Mouse (Mus musculus): ENCODE measurements around the gene Zp3.
A peak's percentile ranks its signal among the peaks of the same experiment; 100 is the strongest.

The Zp3 gene

DNA sequence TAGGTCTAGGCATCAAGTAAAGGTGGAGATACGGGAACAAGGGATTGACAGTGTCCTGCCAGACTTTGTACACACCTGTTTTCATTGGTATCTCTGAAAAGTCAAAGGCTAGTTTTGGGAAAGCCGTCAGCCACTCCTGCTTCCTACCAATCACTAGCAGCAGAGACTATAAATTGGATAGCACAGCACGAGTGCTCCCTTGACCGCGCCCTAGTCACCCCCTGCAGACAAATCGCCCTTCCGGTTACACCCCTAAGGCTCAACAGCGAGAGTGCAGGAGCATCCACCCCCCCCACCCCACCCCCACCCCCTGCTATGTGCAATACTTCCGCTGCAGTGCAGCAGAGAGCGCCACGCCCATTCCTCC is 17.8 kb upstream of the Zp3 start:
- DNase-seq (ENCODE audit: low spot score) = no peak

DNA sequence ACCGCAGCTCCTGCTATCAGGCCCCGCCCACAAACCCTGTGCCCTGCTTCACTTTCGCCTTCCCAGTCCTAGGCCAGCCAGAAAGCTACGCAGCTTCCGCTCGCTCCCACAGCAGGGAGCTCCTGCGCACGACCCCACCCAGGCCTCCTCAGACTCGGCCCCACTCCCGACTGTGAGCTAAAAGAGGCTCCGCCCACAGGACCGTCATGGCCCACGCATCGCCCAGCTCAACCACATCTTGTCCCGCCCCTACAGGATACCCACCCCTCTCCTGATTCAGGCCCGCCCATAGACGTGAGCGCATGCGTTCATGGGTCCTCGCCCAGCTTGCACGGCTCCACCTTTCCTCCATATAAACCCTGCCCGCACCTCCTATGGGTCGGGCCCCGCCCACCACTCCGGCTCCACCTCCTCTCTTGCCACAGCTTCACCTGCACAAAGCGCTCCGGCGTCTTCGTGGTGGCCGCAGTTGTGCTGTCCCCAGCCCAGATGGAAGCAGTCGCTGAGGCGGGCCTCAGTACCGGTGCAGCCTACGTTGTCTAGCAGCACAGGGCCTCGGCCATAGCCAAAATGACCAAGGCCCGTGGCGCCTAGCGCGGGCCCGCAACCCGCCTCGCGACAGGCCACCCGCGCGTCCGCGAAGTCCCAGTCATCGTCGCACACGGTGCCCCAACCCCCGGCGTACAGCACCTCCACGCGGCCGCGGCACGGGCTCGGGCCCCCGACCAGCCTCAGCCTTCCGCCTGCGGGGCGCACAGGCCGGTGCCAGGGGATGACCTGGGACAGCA is 17.2 kb upstream of the Zp3 start:
- peak; percentile 100 for DNase-seq (ENCODE audit: low spot score)

DNA sequence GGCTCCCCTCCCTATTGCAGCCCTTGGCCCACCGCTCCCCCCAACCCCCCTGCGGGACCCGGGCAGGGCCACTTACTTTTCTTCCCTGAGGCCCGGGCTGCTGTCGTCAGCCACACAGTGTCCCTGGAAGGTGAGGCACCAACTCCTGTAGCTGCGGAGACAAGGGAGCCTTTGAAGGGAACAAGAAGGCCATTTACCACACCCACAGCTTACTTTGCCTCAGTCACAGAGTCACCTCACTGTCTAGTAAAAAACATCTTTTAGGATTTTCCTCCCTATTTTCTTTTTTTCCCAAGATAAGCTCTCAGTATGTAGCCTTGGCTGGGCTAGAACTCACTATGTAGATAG is 16.6 kb upstream of the Zp3 start:
- no peak for DNase-seq (ENCODE audit: low spot score)

DNA sequence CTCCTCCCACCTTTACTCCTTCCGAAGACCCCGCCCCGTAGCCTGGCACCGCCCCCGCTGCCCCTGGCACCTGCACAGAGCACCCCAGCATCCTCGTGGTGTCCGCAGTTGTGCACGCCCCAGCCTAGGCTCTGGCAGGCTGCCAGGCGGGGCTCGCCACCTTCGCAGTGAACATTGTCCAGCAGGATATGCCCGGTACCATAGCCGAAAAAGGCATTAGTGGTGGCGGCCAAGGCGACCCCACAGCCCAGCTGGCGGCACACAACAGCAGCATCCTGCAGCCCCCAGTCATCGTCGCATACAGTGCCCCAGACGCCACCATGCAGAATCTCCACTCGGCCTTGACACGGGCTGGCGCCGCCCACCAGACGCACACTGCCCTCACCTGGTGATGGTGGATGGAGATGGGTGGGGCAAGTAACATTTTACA is 14.4 kb upstream of the Zp3 start:
- no peak for DNase-seq (ENCODE audit: low spot score)

DNA sequence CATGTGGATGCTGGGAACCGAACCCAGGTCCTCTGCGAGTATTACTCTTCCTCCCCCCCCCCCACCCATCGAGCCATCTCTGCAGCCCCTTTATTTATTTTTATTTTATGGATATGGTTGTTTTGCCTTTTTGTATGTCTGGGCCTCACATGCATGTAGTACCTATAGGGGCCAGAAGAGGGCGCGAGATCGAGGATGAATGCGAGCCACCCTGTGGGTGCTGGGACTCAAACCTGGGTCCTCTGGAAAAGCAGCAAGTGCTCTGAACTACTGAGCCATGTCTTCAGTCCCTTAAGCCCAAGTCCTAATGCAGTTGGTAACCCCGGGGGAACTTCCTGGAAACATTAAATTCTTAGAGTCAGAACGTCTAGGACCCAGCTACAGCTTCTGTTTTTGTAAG is 13.0 kb upstream of the Zp3 start:
- DNase-seq (ENCODE audit: low spot score) = peak; percentile 38

DNA sequence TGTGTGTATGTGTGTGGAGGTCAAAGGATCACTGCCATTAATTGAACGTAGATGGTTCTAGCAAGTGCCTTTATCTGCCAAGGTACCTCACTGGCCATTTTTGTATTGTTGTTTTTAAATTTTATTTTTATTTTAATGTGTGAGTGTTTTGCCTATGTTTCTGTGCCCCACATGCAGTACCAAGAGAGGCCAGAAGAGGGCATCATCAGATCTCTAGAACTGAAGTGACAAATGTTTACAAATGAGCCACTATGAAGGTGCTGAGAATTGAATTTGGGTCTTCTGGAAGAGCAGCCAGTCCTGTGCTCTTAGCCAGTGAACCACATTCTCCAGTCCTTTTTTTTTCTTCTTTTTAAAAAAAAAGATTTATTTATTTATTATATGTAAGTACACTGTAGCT is 11.1 kb upstream of the Zp3 start:
- peak; percentile 64 for DNase-seq (ENCODE audit: low spot score)

DNA sequence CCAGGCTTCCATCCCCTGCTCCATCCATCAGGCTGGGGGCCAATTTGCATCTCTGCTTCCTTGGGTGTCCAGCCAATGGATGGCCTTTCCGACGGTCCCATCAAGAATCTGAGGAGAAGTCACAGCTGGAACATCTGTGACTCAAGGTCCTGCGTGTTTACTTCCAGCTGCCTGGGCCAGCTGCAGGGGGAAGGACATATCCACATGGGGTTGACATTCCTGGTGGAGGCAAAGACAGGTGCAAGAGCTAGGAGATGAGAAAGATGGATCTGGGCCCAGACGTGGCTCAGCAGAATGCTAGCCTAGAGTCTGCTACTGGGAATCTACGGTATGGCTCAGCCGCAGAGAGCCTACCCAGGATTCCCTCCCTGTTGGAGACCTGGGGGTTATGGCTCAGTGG is 9.7 kb upstream of the Zp3 start:
- no peak for DNase-seq (ENCODE audit: low spot score)

DNA sequence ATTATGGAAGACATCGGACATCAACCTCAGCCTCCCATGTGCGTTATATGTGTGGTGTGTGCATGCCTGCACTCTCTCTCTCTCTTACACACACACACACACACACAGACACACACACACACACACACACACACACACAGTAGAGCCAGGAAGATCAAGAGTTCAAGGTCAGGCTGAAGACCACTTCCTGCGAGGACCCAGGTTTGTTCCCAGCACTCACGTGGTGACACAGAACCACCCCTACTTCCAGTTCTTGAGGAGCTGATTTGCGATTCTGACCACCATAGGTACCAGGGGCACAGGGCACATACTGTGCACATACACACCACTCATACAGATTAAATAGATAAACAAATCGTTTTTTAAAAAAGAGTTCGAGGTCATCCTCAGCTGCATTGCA is 8.0 kb upstream of the Zp3 start:
- DNase-seq (ENCODE audit: low spot score) = no peak

DNA sequence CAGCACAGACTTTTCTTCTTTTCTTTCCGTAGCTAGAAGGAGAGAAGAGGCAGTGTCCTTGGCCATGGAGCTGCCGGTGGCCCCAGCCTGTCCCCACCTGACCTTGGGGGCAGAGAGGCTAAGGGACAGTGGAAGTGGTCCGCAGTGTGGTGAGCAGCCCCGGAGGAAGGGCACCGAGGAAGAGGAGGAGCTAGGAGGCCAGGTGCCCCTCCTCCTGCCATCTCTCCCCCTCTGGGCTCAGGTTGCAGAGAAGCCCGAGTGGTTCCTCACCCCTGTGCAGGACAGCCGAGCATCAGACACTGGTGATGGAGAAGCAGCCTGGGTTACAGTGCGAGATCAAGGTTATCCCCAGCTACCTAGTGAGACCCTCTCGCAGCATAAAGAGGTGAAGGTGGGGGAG is 5.5 kb upstream of the Zp3 start, which contains the start of gene Ssc4d:
Gene Ssc4d, minus strand, starts transcription at position 167 of the 400 bp plus-strand sequence.
- DNase-seq (ENCODE audit: low spot score) = no peak

DNA sequence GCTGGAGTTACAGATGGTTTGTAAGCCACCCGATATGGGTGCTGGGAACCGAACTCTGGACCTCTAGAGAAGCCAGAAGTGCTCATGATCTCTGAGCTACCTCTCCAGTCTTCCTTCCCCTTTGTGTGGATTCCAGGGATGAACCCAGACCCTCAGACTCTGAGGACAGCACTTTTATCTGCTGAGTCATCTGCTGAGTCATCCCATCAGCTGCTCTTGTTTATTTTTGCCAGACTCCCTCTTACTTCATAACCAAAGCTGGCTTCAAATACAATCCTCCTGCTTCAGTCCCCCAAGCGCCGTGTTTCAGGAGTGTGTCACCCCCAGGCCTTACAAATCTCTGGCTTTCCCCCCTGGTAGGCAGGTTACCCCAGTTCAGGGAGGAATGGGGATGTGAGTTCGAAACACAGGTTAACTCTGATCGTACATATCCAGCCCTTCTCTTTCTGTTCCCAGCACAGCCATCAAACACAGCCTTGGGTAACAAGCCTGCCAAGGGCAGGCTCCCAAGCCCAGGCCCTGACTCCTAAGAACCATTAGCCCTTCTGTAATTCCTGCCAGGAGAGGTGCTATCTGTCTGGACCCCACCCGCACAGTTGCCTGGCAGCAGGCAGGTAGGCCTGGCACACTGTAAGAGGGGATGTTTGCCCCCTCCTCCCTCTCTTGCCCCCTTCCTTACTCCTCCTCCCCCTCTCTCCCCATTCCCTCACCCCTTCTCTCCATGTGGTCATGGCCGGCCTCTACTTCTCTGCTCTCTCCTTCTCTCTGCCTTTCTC is 3.8 kb upstream of the Zp3 start:
- DNase-seq (ENCODE audit: low spot score) = no peak

DNA sequence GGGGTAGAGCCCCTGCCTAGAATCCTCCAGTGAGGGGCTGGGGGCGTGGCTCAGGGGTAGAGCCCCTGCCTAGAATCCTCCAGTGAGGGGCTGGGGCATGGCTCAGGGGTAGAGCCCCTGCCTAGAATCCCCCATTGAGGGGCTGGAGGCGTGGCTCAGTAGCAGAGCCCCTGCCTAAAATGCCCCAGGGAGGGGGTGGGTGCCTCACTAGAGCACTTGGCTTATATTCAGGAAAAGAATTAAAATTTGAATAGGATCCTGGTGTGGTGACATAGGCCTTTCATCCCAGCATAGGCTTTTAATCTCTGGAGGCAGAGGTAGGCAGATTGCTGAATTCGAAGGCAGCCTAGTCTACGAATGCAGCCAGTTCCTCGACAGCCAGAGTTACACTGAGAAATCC is 518 bp upstream of the Zp3 start:
- no peak for DNase-seq (ENCODE audit: low spot score)

DNA sequence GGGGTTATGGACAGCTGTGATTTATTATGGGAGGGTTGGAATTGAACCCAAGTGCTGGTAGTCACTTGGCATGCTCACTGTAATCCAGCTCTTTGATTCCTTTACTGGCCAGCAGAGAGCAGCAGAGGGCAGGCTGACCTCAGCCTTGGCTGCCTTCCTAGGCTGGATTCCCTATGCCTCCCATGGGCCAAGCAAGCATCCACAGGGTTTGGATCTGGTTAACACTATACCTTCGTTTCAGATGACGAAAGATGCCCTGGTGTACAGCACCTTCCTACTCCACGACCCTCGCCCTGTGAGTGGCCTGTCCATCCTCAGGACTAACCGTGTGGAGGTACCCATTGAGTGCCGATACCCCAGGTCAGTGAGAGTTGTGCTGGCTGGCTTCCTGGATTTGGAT is 2.5 kb downstream of the Zp3 start:
- no peak for DNase-seq (ENCODE audit: low spot score)

DNA sequence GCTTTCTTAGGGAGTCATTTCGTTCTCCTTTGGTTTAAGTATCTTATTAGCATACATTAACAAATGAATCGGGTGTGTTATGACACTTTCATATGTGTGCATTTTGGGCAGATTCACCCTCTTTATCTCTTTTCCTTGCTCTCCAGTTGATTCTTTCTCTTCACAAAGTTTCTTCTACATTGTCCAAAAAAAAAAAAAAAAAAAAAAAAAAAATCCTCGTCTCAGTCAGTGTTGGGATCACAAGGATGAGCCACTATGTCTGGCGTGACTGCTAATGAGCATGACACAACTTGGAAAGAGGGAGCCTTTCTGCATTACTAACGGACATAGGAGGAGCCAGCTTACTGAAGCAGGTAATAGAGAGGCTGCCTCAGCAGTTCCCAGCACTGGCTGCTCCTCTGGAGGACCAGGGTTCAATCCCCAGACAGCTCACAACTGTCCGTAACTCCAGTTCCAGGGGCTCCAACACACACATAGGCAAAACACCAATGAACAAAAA is 4.7 kb downstream of the Zp3 start:
- no peak for DNase-seq (ENCODE audit: low spot score)

DNA sequence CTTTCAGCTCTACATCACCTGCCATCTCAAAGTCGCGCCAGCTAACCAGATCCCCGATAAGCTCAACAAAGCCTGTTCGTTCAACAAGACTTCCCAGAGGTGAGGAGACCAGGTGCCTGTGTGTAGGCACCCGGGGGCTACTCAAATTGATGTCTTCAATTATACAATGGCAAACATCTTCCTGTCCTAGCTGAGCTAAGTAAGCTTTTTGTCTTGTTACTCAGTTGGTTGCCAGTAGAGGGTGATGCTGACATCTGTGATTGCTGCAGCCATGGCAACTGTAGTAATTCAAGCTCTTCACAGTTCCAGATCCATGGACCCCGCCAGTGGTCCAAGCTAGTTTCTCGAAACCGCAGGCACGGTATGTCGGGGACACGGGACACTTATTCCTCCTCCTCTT is 7.3 kb downstream of the Zp3 start:
- DNase-seq (ENCODE audit: low spot score) = no peak

DNA sequence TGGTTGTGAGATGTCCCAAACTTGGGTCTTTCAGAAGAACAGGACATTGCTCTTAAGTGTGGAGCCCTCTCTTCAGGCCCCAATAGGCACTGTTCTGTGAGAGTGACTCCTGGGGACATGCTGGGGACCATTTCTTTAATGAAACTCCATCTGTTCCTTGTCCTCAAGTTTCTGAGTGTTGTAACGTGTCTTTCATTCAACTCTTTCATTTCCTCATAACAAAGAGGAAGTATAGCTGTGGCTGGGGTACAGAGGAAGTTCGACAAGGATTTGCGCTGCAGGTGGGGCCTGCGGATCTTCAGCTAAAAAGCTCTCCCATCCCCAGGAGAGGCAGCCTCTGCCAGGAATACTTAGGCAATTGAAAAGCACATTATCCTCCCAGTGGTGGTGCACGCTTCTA is 10.7 kb downstream of the Zp3 start:
- DNase-seq (ENCODE audit: low spot score) = no peak

DNA sequence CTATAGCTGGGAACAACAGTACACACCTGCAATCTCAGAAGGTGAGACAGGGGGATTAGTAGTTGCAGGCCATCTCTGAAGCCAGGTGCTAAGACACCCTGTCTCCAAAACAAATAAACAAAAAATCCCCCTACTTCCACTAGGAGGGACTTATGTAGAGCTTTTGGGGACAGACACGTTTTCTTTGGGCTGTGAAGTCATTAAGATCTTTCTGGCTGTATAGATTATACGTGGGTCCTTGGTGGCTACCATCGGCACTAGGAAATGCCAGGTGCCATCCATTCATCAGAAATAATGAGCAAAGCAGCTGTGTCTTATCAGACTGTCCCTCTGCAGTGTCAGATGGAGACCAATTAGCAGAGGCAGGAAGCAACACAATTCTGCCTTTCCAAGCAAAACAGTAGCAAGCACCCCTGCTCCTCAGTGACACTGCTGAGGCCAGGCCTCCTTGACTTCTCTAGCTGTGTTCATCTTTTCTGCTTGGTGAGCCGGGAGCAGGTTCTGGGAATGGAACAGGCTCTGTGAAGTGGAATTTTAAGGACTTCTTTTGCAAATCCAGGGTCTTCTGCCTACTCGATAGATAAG is 13.6 kb downstream of the Zp3 start:
- no peak for DNase-seq (ENCODE audit: low spot score)

DNA sequence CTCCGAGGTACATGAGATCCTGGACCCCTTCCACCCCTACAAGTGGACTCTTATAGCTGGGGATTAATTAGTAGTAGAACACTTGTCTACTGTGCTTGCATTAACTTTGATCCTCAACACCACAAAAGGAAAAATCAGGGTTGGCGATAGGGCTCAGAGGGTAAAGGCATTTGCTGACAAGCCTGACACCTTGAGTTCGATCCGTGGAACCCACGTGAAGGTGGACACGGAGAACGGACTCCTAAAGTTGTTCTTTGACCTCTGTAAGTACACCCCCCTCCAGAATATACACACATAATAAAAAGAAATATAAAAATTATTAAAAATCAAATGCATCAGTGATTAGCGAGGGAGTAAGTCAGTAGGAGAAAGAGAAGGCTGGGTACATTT is 14.4 kb downstream of the Zp3 start:
- no peak for DNase-seq (ENCODE audit: low spot score)

DNA sequence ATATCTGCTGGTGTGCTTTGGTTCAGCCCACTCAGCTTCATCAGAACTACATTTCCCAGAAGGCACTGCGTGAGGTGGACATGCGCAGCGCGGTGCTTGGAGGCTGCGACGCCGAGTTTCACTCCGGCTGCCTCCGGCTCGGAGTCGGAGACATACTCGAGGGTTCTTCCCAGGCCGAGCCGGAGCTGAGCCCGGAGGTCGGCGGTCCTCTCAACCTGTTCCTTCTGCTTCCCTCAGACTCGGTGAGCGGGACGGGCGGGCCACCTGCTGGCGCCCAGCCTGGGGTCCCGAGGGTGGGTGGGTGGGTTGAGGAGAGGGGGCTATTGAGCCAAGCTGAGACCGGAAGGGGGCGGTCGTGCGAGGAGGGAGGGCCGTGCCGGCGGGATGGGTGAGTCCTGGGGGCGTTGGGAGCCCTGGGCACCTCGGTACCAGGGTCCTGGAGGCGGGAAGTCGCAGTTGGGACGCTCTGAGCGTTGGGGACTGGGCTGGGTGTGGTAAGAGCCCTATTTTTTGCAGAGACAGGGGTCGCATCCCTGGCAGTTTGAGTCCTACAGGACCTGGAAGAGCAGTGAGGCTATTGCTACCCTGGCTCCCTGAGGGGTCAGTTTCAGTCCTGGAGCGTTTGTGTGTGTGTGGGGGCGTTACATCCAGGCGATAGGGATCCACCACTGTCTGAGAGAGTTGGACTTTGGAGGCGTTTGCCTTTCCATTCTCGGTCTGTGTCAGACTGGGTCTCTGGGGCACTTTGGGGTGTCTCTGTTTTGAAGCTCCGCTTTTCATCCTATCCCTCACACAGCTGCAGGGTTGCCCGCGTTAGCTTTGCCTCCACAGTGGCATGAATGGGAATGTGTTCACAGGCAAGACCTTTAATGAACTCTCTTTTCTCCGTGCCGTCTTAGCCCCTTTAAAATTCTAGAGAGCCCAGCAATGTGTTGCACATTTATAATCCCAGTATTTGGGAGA is 15.1 kb downstream of the Zp3 start, which contains the start of gene Dtx2:
Gene Dtx2, plus strand, starts transcription at position 76 of the 963 bp plus-strand sequence.
- DNase-seq (ENCODE audit: low spot score) = peak; percentile 92

DNA sequence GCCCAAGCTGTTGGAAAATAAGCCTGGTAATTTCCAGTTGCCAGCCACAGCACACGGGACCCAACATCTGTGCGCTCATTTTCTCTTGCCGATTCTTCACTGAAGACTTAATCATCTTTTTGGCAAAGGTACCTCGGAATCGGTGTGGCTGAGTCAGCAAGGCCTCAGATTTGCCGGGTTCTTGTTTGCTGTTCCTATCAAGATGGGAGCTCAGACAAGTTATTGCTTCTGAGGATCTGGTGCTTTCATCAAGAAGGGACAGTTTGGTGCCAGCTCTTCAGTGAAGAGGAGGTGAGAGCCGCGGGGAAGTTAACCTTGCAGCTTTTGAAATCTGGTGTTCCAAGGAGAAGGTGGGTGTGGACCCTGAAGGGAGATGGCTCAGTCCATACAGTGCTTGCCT is 16.3 kb downstream of the Zp3 start:
- DNase-seq (ENCODE audit: low spot score) = no peak

DNA sequence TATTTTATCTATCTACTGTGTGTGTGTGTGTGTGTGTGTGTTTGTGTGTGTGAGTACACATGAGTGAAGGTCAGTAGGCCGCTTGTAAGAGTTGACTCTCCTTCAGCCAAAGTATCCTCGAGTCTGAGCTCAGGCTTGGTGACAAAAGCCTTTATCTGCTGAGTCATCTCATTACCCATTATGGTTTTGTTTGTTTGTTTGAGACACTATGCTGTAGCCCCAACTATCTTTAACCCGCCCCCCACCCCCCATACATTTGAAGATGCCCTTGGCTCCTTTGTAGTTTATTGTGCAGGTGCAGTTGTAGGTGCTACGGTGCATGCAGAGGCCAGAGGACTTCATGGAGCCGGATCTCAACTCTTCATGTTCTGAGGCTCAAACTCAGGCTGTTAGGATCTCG is 21.3 kb downstream of the Zp3 start:
- no peak for DNase-seq (ENCODE audit: low spot score)

DNA sequence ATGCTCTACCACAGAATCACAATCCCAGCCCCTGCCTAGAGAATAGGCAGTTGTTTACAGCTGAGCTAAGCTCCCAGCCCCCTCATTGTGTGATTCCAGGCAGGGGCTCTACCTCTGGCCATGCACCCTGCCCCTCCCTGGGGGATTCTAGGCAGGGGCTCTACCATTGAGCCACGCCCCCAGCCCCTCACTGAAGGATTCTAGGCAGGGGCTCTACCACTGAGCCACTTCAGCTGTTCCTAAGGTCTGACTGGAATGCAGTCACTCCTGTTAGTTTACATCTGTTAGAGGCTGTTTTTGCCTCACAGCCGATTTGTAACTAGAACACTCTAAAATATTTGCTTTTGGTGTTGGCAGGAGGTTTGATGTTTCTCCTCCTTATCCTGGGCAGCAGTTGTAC is 22.4 kb downstream of the Zp3 start:
- DNase-seq (ENCODE audit: low spot score) = no peak

DNA sequence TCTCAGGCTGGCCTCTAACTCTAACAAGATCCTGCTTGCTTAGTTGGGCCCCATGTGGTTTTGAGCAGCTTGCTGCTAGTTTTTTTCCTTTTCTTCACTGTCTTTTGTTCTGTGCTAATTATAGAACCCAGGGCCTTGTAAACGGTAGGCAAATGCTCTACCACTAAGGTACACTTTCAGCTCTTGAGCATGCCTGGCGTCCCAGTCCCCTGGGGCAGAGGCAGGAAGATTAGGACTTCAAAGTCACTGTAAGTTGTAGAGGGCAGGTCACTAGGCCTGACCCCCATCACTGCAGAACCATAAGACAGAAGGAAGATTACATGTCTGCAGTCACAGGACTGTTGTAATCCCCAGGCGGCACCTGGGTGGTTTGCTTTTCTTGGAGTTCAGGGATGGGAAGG is 22.9 kb downstream of the Zp3 start:
- no peak for DNase-seq (ENCODE audit: low spot score)
